Mouse (Mus musculus) layer of hippocampus, adult 9-10 months (tissue): ENCODE results near the gene Ky.

Experiments used
- DNase-seq: peaks from one replicate; pipeline ENCODE4 v3.0.0; 2022; ENCODE audit warnings: low spot score

Ky gene

GRCm38 (mm10) chr9:102551771-102552170, 46.2 kb downstream of the Ky start:
- DNase-seq = no peak

GRCm38 (mm10) chr9:102553781-102554180, 48.2 kb downstream of the Ky start:
- DNase-seq = no peak

GRCm38 (mm10) chr9:102558463-102558862, 52.9 kb downstream of the Ky start:
- no peak for DNase-seq

GRCm38 (mm10) chr9:102572888-102573287, 67.3 kb downstream of the Ky start:
- DNase-seq = no peak

- DNase-seq = no peak
These were observed 71.9 kb downstream of the Ky start for GRCm38 (mm10) chr9:102577480-102577879.

- DNase-seq = no peak
These were observed 76.4 kb downstream of the Ky start for GRCm38 (mm10) chr9:102581921-102582469.

- DNase-seq = no peak
These were observed 81.8 kb downstream of the Ky start for GRCm38 (mm10) chr9:102587347-102587746.

GRCm38 (mm10) chr9:102594667-102595393, 89.3 kb downstream of the Ky start:
- DNase-seq = no peak
